Mouse (Mus musculus): ENCODE results near the gene Cacul1. TPM values are rescaled to one million over a fixed set of nuclear protein-coding genes. Genes with fewer than 3 reads are reported as not detected.

Gene Cacul1
- polyA plus RNA-seq, 1 experiment from 2014 or later = 25.3 TPM

GRCm38 (mm10) chr19:60583201-60583600, 2.4 kb upstream of the Cacul1 start:
- H3K9me3 ChIP-seq = no peaks in the 10 kb centered on the region
- no peaks in the 10 kb centered on the region for H3K36me3 ChIP-seq
- 97% methylated on average over 2 of the region's 2 CpGs for WGBS
- no peaks in the 10 kb centered on the region for H3K27me3 ChIP-seq
- H3K27ac ChIP-seq (replicated peaks) = no peak overlapping the region
- no peak overlapping the region for H3K4me2 ChIP-seq
- peaks cover 20% of the 10 kb centered on the region for H3K4me1 ChIP-seq (replicated peaks)
- ATAC-seq (ENCODE audit: low read depth) = no peak
- no peak overlapping the region for H3K9ac ChIP-seq
- no peak overlapping the region for H3K4me3 ChIP-seq

- WGBS = 38% methylated on average over 4 of the region's 4 CpGs
- no peaks in the 10 kb centered on the region for H3K27me3 ChIP-seq
- H3K4me1 ChIP-seq (replicated peaks) = peaks cover 34% of the 10 kb centered on the region
- peak overlapping the region; percentile 89 for H3K27ac ChIP-seq (replicated peaks)
- peak overlapping the region; percentile 89 for H3K4me2 ChIP-seq
- H3K4me3 ChIP-seq = peak overlapping the region; percentile 99
- H3K9me3 ChIP-seq = no peaks in the 10 kb centered on the region
- H3K36me3 ChIP-seq = no peaks in the 10 kb centered on the region
- peak overlapping the region; percentile 97 for H3K9ac ChIP-seq
- ATAC-seq (ENCODE audit: low read depth) = peak; percentile 68
Observed at GRCm38 (mm10) chr19:60581377-60582290, 809 bp upstream of the Cacul1 start.

GRCm38 (mm10) chr19:60579771-60580581, 849 bp downstream of the Cacul1 start:
- Histone ChIP-seq H3K36me3 (no peaks in the 10 kb centered on the region), H3K27ac (replicated peaks) (peak overlapping the region; percentile 89), H3K27me3 (no peaks in the 10 kb centered on the region), H3K9ac (peak overlapping the region; percentile 97), H3K4me2 (peak overlapping the region; percentile 89), H3K4me3 (peak overlapping the region; percentile 99), H3K9me3 (no peaks in the 10 kb centered on the region), H3K4me1 (replicated peaks) (peaks cover 50% of the 10 kb centered on the region)
- peak; percentile 71 for ATAC-seq (ENCODE audit: low read depth)
- under 1% methylated on average over 34 of the region's 34 CpGs for WGBS

GRCm38 (mm10) chr19:60576741-60577140, 4.1 kb downstream of the Cacul1 start:
- no peaks in the 10 kb centered on the region for H3K27me3 ChIP-seq
- no peak overlapping the region for H3K4me3 ChIP-seq
- H3K9me3 ChIP-seq = no peaks in the 10 kb centered on the region
- 88% methylated on average over 1 of the region's 1 CpGs for WGBS
- H3K4me2 ChIP-seq = peak overlapping the region; percentile 9; the same call in 1 of the 2 replicates
- peak overlapping the region; percentile 43; the same call in 1 of the 2 replicates for H3K9ac ChIP-seq
- H3K36me3 ChIP-seq = peaks cover 7% of the 10 kb centered on the region; the same call in 1 of the 2 replicates
- H3K27ac ChIP-seq (replicated peaks) = no peak overlapping the region
- H3K4me1 ChIP-seq (replicated peaks) = peaks cover 64% of the 10 kb centered on the region
- no peak for ATAC-seq (ENCODE audit: low read depth)

GRCm38 (mm10) chr19:60560497-60560896, 20.3 kb downstream of the Cacul1 start:
- no peak overlapping the region for H3K4me3 ChIP-seq
- ATAC-seq (ENCODE audit: low read depth) = no peak
- H3K4me1 ChIP-seq (replicated peaks) = no peaks in the 10 kb centered on the region; the same call in 1 of the 2 replicates

GRCm38 (mm10) chr19:60554866-60555438, 25.9 kb downstream of the Cacul1 start:
- H3K36me3 ChIP-seq = 0 out of 2 replicates have a peak, but pooled peaks cover 16% of the 10 kb centered on the region
- no peak overlapping the region for H3K4me3 ChIP-seq
- no peak for ATAC-seq (ENCODE audit: low read depth)
- WGBS = 73% methylated on average over 4 of the region's 4 CpGs
- no peaks in the 10 kb centered on the region for H3K9me3 ChIP-seq
- H3K4me1 ChIP-seq (replicated peaks) = no peaks in the 10 kb centered on the region
- no peak overlapping the region for H3K27ac ChIP-seq (replicated peaks)
- no peaks in the 10 kb centered on the region for H3K27me3 ChIP-seq
- H3K4me2 ChIP-seq = no peak overlapping the region
- no peak overlapping the region for H3K9ac ChIP-seq

More at GRCm38 (mm10) chr19:60560497-60560896, 20.3 kb downstream of the Cacul1 start:
- H3K4me2 ChIP-seq = no peak overlapping the region
- H3K9me3 ChIP-seq = no peaks in the 10 kb centered on the region
- H3K27ac ChIP-seq (replicated peaks) = no peak overlapping the region
- H3K27me3 ChIP-seq = no peaks in the 10 kb centered on the region
- H3K9ac ChIP-seq = no peak overlapping the region
- H3K36me3 ChIP-seq = peaks cover 15% of the 10 kb centered on the region; the same call in 1 of the 2 replicates

GRCm38 (mm10) chr19:60553501-60553900, 27.3 kb downstream of the Cacul1 start:
- Histone ChIP-seq H3K4me1 (replicated peaks) (no peaks in the 10 kb centered on the region), H3K36me3 (peaks cover 23% of the 10 kb centered on the region; the same call in 1 of the 2 replicates), H3K4me2 (no peak overlapping the region), H3K9ac (no peak overlapping the region), H3K27ac (replicated peaks) (no peak overlapping the region), H3K4me3 (no peak overlapping the region), H3K27me3 (no peaks in the 10 kb centered on the region), H3K9me3 (no peaks in the 10 kb centered on the region)
- no peak for ATAC-seq (ENCODE audit: low read depth)

- H3K4me1 ChIP-seq (replicated peaks) = no peaks in the 10 kb centered on the region
- H3K4me2 ChIP-seq = no peak overlapping the region
- H3K9ac ChIP-seq = no peak overlapping the region
- peaks cover 35% of the 10 kb centered on the region for H3K36me3 ChIP-seq
- H3K27me3 ChIP-seq = no peaks in the 10 kb centered on the region
- ATAC-seq (ENCODE audit: low read depth) = no peak
- WGBS = 86% methylated on average over 2 of the region's 2 CpGs
- no peak overlapping the region for H3K27ac ChIP-seq (replicated peaks)
- H3K4me3 ChIP-seq = no peak overlapping the region
- no peaks in the 10 kb centered on the region for H3K9me3 ChIP-seq
Observed at GRCm38 (mm10) chr19:60543302-60543701, 37.5 kb downstream of the Cacul1 start.

- Histone ChIP-seq H3K9me3 (no peaks in the 10 kb centered on the region), H3K36me3 (peaks cover 32% of the 10 kb centered on the region), H3K4me3 (no peak overlapping the region), H3K4me1 (replicated peaks) (no peaks in the 10 kb centered on the region), H3K9ac (no peak overlapping the region), H3K27ac (replicated peaks) (no peak overlapping the region), H3K4me2 (no peak overlapping the region), H3K27me3 (no peaks in the 10 kb centered on the region)
- ATAC-seq (ENCODE audit: low read depth) = no peak
- WGBS = 93% methylated on average over 2 of the region's 2 CpGs
Observed at GRCm38 (mm10) chr19:60531897-60532296, 48.9 kb downstream of the Cacul1 start.

GRCm38 (mm10) chr19:60530171-60530570, 50.7 kb downstream of the Cacul1 start:
- Histone ChIP-seq H3K4me1 (replicated peaks) (no peaks in the 10 kb centered on the region), H3K4me3 (no peak overlapping the region), H3K36me3 (peaks cover 44% of the 10 kb centered on the region), H3K27me3 (no peaks in the 10 kb centered on the region), H3K9me3 (no peaks in the 10 kb centered on the region), H3K4me2 (no peak overlapping the region), H3K9ac (no peak overlapping the region), H3K27ac (replicated peaks) (no peak overlapping the region)
- 98% methylated on average over 1 of the region's 1 CpGs for WGBS
- ATAC-seq (ENCODE audit: low read depth) = no peak

- no peak overlapping the region for H3K9ac ChIP-seq
- H3K4me1 ChIP-seq (replicated peaks) = no peaks in the 10 kb centered on the region
- no peaks in the 10 kb centered on the region for H3K9me3 ChIP-seq
- no peak overlapping the region for H3K4me2 ChIP-seq
- no peaks in the 10 kb centered on the region for H3K27me3 ChIP-seq
- no peak overlapping the region for H3K27ac ChIP-seq (replicated peaks)
- H3K4me3 ChIP-seq = no peak overlapping the region
- WGBS = 90% methylated on average over 1 of the region's 1 CpGs
- H3K36me3 ChIP-seq = peaks cover 46% of the 10 kb centered on the region
- ATAC-seq (ENCODE audit: low read depth) = no peak
Observed at GRCm38 (mm10) chr19:60529302-60529701, 51.5 kb downstream of the Cacul1 start.

GRCm38 (mm10) chr19:60528602-60529001, 52.2 kb downstream of the Cacul1 start:
- WGBS = 97% methylated on average over 3 of the region's 3 CpGs
- Histone ChIP-seq H3K9me3 (no peaks in the 10 kb centered on the region), H3K27me3 (no peaks in the 10 kb centered on the region), H3K36me3 (peaks cover 42% of the 10 kb centered on the region), H3K4me2 (no peak overlapping the region), H3K27ac (replicated peaks) (no peak overlapping the region), H3K9ac (no peak overlapping the region), H3K4me1 (replicated peaks) (no peaks in the 10 kb centered on the region), H3K4me3 (no peak overlapping the region)
- ATAC-seq (ENCODE audit: low read depth) = no peak
